Mouse (Mus musculus): ENCODE measurements at regions not wholly inside any gene's neighbourhood (a gene's known extent, or its start where the extent isn't known, plus 50 kb on each side); places are given as distances from the start of the nearest gene placed in this dataset.

GRCm38 (mm10) chr4:142982585-142983294 is 230.1 kb downstream of the Prdm2 start:
- TF ChIP-seq CTCF (IDR thresholded peaks at IDR 0.05; ENCODE audit: extremely low read depth, insufficient read depth, insufficient read length, insufficient replicate concordance) (no peak), POLR2A (IDR thresholded peaks at IDR 0.05; ENCODE audit: low read depth, low read length) (no peak)
